Mouse (Mus musculus): ENCODE results near the gene Zdhhc14.

DNA sequence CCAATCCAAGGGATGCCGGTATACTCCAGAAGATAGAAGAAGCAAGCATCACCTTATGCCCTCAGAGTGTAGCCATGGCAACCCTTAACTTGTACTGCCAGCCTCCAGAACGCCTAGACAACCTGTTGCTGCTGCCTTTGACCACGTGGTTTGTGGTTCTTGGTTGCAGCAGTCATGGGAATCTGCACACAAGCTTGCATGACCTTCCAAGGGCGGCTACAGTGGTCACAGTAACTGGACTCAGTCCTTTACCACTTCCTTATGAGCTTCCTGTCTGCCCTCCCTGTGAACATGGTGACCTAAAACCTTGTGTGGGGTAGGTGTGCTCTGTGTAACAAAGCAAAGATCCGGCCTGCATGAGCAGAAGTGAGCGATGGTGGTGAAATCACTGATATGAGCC is 109.6 kb downstream of the Zdhhc14 start:
- TF ChIP-seq CTCF (IDR thresholded peaks at IDR 0.05; ENCODE audit: low read depth) (no peak), EP300 (optimal IDR thresholded peaks at IDR 0.05) (no peak)
